Mouse (Mus musculus) intestine, embryonic 16.5 days (tissue): ENCODE results near the gene Jarid2. TPM values are rescaled to one million over a fixed set of nuclear protein-coding genes. Genes with fewer than 3 reads are reported as not detected.

Experiments used
- ATAC-seq: fragments of 200-750 bp; cut with Nextera tagmentation; 2 replicates; pipeline ENCODE4 v1.8.0; 2017; ENCODE audit warnings: moderate TSS enrichment, moderate library complexity
- H3K27ac ChIP-seq: fragments of 300-500 bp; sonication (generic); 2 replicates; pipeline ENCODE4 v1.5.1; 2014; ENCODE audit warnings: mild to moderate bottlenecking, low read length
- H3K27me3 ChIP-seq: fragments of 300-500 bp; sonication (generic); replicated peaks from 2 replicates; pipeline ENCODE4 v1.6.1; 2014; ENCODE audit warnings: low read length, control low read depth, mixed read lengths; ENCODE audit not compliant: control insufficient read depth, insufficient read depth
- H3K36me3 ChIP-seq: fragments of 300-500 bp; sonication (generic); 2 replicates; pipeline ENCODE4 v1.6.1; 2014; ENCODE audit warnings: low read length, control low read depth; ENCODE audit not compliant: control insufficient read depth, insufficient read depth
- H3K4me1 ChIP-seq: fragments of 300-500 bp; sonication (generic); 2 replicates; pipeline ENCODE4 v1.6.1; 2014; ENCODE audit warnings: low read length, control low read depth, mixed read lengths; ENCODE audit not compliant: control insufficient read depth, insufficient read depth
- H3K4me2 ChIP-seq: fragments of 300-500 bp; sonication (generic); 2 replicates; pipeline ENCODE4 v1.6.1; 2014; ENCODE audit warnings: low read depth, low read length, control low read depth
- H3K4me3 ChIP-seq: fragments of 300-500 bp; sonication (generic); 2 replicates; pipeline ENCODE4 v1.5.1; 2014; ENCODE audit warnings: mild to moderate bottlenecking, low read length
- H3K9ac ChIP-seq: fragments of 300-500 bp; sonication (generic); 2 replicates; pipeline ENCODE4 v1.6.1; 2014; ENCODE audit warnings: low read depth, low read length
- H3K9me3 ChIP-seq: fragments of 300-500 bp; sonication (generic); 2 replicates; pipeline ENCODE4 v1.6.1; 2016; ENCODE audit warnings: low read length, control low read depth; ENCODE audit not compliant: control insufficient read depth
- WGBS: fragments of 180-500 bp; shearing (Covaris S2); extraction: QIAGEN DNeasy Blood & Tissue Kit; methylation state at CpG from one replicate; pipeline ENCODE4 v1.1.7; 2014; 5-methylcytosine and 5-hydroxymethylcytosine counted together
- polyA plus RNA-seq: library from polyadenylated mRNA; unstranded; fragments of >200 nt; fragmentation: Nextera tagmentation; extraction: Ambion mirVana; gene quantifications from 2 replicates; pipeline ENCODE4 v1.2.1, GENCODE M21; 2015

Gene Jarid2
- polyA plus RNA-seq, 1 experiment from 2014 or later: 19.2 TPM

DNA sequence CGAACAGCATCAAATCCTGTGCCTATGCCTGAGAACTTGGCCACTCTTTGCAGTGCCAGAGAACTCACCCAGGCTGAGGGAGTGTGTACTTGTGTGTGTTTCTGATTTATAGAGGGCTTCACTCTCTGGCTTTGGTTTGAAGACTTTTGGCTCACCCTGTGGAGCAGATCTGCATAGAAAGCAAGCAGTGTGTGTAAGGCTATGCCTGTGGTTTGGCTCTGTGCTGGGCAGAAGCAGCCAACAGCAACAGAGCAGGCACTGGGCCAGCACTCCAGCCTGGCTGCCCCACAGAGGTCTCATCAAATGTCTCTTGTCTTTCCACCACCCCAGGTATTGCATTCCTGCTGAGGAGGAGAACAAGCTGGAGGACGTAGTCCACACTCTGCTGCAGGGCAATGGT is 183.6 kb downstream of the Jarid2 start:
- 72% methylated on average over 2 of the region's 2 CpGs for whole genome bisulfite sequencing
- Histone ChIP-seq H3K27ac (no peak overlapping the region), H3K9ac (no peak overlapping the region), H3K27me3 (no peaks in the 10 kb centered on the region), H3K36me3 (peaks cover 18% of the 10 kb centered on the region), H3K4me1 (peaks cover 10% of the 10 kb centered on the region; the same call in 1 of the 2 replicates), H3K4me3 (no peak overlapping the region), H3K9me3 (no peaks in the 10 kb centered on the region), H3K4me2 (no peak overlapping the region)
- ATAC-seq: no peak

DNA sequence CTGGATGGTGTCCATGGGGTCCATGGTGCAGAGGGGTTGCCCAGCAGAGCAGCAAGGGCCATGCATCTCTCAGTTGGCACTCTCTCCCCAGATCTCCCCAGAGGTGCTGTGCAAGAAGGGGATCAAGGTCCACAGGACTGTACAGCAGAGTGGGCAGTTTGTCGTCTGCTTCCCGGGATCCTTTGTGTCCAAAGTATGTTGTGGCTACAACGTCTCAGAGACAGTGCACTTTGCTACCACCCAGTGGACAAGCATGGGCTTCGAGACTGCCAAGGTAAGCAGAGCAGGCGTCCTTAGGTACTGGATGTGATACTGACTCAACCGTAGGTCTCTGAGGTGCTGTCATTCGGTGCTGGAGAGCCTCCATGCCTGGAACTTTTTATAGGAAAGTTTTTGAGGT is 184.3 kb downstream of the Jarid2 start:
- no peak overlapping the region for H3K4me3 ChIP-seq
- H3K9ac ChIP-seq: no peak overlapping the region
- no peaks in the 10 kb centered on the region for H3K9me3 ChIP-seq
- H3K27ac ChIP-seq: no peak overlapping the region
- WGBS: 55% methylated on average over 7 of the region's 7 CpGs
- no peak overlapping the region for H3K4me2 ChIP-seq
- H3K4me1 ChIP-seq: peaks cover 5% of the 10 kb centered on the region; the same call in 1 of the 2 replicates
- H3K27me3 ChIP-seq: no peaks in the 10 kb centered on the region
- ATAC-seq: no peak
- peaks cover 18% of the 10 kb centered on the region for H3K36me3 ChIP-seq

DNA sequence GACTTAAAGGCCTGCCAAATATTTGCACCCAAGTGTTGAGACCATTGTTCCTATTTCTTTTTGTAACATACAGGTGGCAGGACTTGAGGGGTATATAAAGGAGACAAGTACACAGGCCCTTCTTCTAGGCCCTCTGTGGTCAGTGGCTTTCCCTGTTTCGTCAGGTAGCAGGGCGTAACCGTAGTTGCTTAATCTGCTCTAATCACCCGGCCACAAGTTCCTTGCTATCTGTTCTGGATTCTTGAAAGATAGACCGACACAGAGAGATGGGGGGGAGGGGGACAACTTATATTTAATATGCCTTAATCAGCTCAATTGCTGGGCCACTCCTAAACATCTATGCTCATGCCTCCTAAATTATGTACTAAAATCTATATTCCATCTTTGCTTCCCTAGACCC is 186.1 kb downstream of the Jarid2 start:
- peaks cover 15% of the 10 kb centered on the region for H3K36me3 ChIP-seq
- WGBS: 78% methylated on average over 5 of the region's 5 CpGs

GRCm38 (mm10) chr13:44915945-44916344 is 186.7 kb downstream of the Jarid2 start:
- H3K4me3 ChIP-seq: no peak overlapping the region
- H3K4me1 ChIP-seq: no peaks in the 10 kb centered on the region
- no peaks in the 10 kb centered on the region for H3K9me3 ChIP-seq
- 73% methylated on average over 4 of the region's 4 CpGs for WGBS
- H3K4me2 ChIP-seq: no peak overlapping the region
- H3K27ac ChIP-seq: no peak overlapping the region
- no peak for ATAC-seq
- H3K36me3 ChIP-seq: peaks cover 15% of the 10 kb centered on the region
- H3K27me3 ChIP-seq: no peaks in the 10 kb centered on the region
- no peak overlapping the region for H3K9ac ChIP-seq

More for the DNA sequence above, 186.1 kb downstream of the Jarid2 start:
- no peak overlapping the region for H3K9ac ChIP-seq
- no peaks in the 10 kb centered on the region for H3K4me1 ChIP-seq
- no peak for ATAC-seq
- H3K9me3 ChIP-seq: no peaks in the 10 kb centered on the region
- H3K4me2 ChIP-seq: no peak overlapping the region
- no peaks in the 10 kb centered on the region for H3K27me3 ChIP-seq
- H3K27ac ChIP-seq: no peak overlapping the region
- no peak overlapping the region for H3K4me3 ChIP-seq

- no peak overlapping the region for H3K27ac ChIP-seq
- no peaks in the 10 kb centered on the region for H3K9me3 ChIP-seq
- no peaks in the 10 kb centered on the region for H3K27me3 ChIP-seq
- H3K4me1 ChIP-seq: no peaks in the 10 kb centered on the region
- ATAC-seq: no peak
- no peak overlapping the region for H3K4me2 ChIP-seq
- peaks cover 14% of the 10 kb centered on the region for H3K36me3 ChIP-seq
- 95% methylated on average over 4 of the region's 4 CpGs for WGBS
- no peak overlapping the region for H3K9ac ChIP-seq
- no peak overlapping the region for H3K4me3 ChIP-seq
Measured at GRCm38 (mm10) chr13:44917202-44917601, 187.9 kb downstream of the Jarid2 start.

- no peak for ATAC-seq
- no peak overlapping the region for H3K4me2 ChIP-seq
- no peaks in the 10 kb centered on the region for H3K9me3 ChIP-seq
- H3K9ac ChIP-seq: no peak overlapping the region
- no peak overlapping the region for H3K27ac ChIP-seq
- WGBS: 94% methylated on average over 2 of the region's 2 CpGs
- no peak overlapping the region for H3K4me3 ChIP-seq
- no peaks in the 10 kb centered on the region for H3K4me1 ChIP-seq
- peaks cover 14% of the 10 kb centered on the region for H3K36me3 ChIP-seq
- H3K27me3 ChIP-seq: no peaks in the 10 kb centered on the region
Measured at GRCm38 (mm10) chr13:44918269-44918668, 189.0 kb downstream of the Jarid2 start.

GRCm38 (mm10) chr13:44921095-44921494 is 191.8 kb downstream of the Jarid2 start:
- no peak for ATAC-seq
- H3K4me2 ChIP-seq: no peak overlapping the region
- no peak overlapping the region for H3K27ac ChIP-seq
- no peaks in the 10 kb centered on the region for H3K9me3 ChIP-seq
- peaks cover 11% of the 10 kb centered on the region for H3K36me3 ChIP-seq
- 65% methylated on average over 10 of the region's 10 CpGs for WGBS
- H3K4me3 ChIP-seq: no peak overlapping the region
- H3K4me1 ChIP-seq: no peaks in the 10 kb centered on the region
- H3K27me3 ChIP-seq: no peaks in the 10 kb centered on the region
- no peak overlapping the region for H3K9ac ChIP-seq

DNA sequence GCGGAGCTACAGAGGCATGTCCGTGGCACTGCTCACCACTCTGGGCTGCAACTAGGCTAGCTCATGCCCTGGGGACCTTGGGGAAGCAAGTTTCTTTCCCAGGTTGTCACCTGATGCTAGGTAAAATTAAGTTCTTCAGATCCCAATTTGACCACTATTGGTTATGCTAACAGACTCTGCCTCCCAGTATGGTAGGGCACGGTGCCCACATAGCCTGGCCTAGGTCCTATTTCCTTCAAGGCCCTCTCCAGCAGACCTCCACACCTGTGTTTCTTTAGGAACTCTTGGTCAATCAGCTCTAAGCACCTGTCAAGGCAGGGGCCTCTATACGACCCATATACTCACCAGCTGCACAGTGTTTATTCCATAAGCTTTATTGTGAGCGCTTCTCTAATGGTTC is 192.4 kb downstream of the Jarid2 start:
- ATAC-seq: no peak
- peaks cover 11% of the 10 kb centered on the region for H3K36me3 ChIP-seq
- 85% methylated on average over 5 of the region's 5 CpGs for WGBS

DNA sequence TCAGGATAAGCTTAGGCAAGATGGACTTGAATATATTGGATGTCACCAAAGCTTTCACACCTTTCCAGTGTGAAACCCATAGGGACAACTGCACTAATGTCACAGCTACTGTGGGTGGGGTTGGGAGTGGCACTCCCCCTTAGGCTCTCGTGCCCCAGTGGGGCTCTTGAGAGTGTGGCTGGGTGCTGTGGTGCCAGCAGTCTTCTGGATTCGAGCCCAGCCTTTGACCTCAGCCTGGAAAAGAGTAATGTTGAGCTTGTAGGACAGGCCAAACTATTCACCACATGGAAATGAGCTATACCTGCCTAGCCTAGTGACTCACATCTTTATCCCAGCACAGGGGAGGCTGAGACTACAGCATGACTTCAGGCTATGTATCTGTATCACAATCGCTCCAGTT is 194.8 kb downstream of the Jarid2 start:
- Histone ChIP-seq H3K9me3 (no peaks in the 10 kb centered on the region), H3K4me1 (no peaks in the 10 kb centered on the region), H3K27ac (no peak overlapping the region), H3K9ac (no peak overlapping the region), H3K36me3 (peaks cover 10% of the 10 kb centered on the region), H3K4me2 (no peak overlapping the region), H3K27me3 (no peaks in the 10 kb centered on the region), H3K4me3 (no peak overlapping the region)
- WGBS: 91% methylated on average over 3 of the region's 3 CpGs
- ATAC-seq: no peak

More for the DNA sequence above, 192.4 kb downstream of the Jarid2 start:
- Histone ChIP-seq H3K27ac (no peak overlapping the region), H3K9ac (no peak overlapping the region), H3K9me3 (no peaks in the 10 kb centered on the region), H3K4me2 (no peak overlapping the region), H3K4me3 (no peak overlapping the region), H3K4me1 (no peaks in the 10 kb centered on the region), H3K27me3 (no peaks in the 10 kb centered on the region)

- Histone ChIP-seq H3K36me3 (0 out of 2 replicates have a peak, but pooled peaks cover 6% of the 10 kb centered on the region), H3K27me3 (no peaks in the 10 kb centered on the region), H3K9ac (no peak overlapping the region), H3K9me3 (no peaks in the 10 kb centered on the region), H3K4me2 (no peak overlapping the region), H3K4me1 (no peaks in the 10 kb centered on the region), H3K27ac (no peak overlapping the region), H3K4me3 (no peak overlapping the region)
- ATAC-seq: no peak
- 98% methylated on average over 2 of the region's 2 CpGs for WGBS
Measured at GRCm38 (mm10) chr13:44925173-44925572, 195.9 kb downstream of the Jarid2 start.
